Mouse (Mus musculus): ENCODE measurements at regions not wholly inside any gene's neighbourhood (a gene's known extent, or its start where the extent isn't known, plus 50 kb on each side); places are given as distances from the start of the nearest gene placed in this dataset.

GRCm38 (mm10) chr3:70321161-70321657, 313.8 kb downstream of the Otol1 start:
- TF ChIP-seq POLR2A (IDR thresholded peaks at IDR 0.05; ENCODE audit: extremely low read depth, insufficient read depth, low read length) (no peak), CTCF (IDR thresholded peaks at IDR 0.05; ENCODE audit: low read depth, low read length) (no peak)
